Mouse (Mus musculus) urinary bladder, postnatal 10 days (tissue): ENCODE results near the gene Tfr2.
A peak's percentile ranks its signal among the peaks of the same experiment; 100 is the strongest.
"Not testable (repeated sequence)": the region's sequence is repeated elsewhere in the genome, so short reads cannot be mapped to it uniquely, and the experiment has no call there.

ENCODE experiments used
- DNase-seq: peaks from one replicate; pipeline ENCODE4 v3.0.0; 2022; ENCODE audit warnings: low spot score

Tfr2 gene

DNA sequence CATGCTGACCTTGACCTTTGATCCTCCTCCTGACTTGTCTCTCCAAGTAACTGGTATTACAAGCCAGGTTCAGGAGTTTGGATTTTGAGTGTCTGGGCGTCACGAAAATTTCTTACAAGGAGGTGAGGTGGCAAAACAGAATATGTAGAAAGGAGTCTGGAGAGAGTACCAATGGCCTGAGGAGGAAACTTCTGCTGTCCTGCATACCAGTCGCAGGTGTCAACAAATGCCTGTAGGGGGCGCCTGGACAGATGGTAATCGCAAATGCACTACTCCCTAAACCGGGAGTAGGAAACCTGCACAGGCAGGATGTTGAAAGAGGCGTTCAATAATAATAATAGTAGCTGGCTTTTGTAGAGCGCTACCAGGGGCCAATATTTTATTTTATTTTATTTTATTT, 15.3 kb downstream of the Tfr2 start:
- DNase-seq, result no peak

DNA sequence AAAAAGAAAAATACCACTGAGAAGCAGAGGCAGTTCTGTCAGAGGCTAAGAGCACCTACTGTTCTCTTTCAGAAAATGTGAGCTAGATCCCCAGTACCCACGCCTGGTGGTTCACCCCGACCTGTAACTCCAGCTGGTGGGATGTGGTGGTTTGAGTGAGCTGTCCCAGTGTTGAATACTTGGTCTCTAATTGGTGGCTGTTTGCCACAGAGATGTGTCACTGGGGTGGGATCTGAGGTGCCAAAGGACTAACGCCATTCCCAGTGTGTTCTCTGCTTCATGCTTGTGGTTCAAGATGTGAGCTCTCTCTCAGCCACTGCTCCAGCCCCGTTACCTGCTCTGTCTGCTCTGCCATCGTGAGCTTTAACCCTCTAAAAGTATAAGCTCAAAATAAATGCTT, 20.9 kb downstream of the Tfr2 start:
- DNase-seq, result no peak

DNA sequence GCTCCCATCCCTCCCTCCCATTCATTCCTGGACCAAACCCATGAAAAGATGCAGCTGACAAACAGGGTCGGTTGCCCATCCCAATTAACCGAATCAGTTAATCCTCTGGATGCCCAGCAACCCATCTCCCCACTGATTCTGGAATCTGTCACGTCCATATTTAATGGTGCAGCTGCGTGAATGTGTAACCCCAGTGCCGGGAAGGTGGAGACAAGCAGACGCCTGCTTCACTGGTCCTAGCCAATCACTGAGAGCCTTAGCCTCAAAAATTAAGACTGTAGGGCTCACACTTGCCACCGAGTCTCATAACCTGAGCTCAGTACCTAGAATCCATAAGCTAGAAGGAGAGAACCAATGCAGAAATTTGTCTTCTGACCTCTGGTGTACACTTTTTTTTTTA, 26.3 kb downstream of the Tfr2 start:
- DNase-seq, result no peak

DNA sequence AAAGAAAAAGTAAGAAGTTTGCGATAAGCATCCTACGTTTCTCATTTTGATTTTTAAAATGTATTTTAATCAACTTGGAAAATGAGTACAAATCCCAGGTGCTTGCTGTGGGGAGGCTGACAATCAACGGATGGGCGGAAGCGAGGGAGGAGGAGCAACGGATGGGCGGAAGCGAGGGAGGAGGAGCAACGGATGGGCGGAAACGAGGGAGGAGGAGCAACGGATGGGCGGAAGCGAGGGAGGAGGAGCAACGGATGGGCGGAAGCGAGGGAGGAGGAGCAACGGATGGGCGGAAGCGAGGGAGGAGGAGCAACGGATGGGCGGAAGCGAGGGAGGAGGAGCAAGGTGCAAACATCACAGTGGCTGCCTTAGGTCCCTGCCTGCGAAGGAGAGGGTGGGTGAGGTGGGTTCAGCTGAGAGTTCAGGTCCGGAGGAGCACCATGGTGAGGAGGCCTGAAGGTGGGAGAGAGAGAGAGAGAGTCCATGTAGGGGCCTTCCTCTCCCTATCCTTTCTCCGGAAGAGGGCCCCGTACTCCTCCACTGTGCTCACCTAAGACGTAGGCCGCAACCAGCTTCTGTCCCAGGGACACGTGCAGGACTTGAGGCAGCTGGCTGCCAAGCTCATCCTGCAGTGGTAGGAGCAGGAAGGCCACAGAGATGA, 27.1 kb downstream of the Tfr2 start:
- no peak for DNase-seq

DNA sequence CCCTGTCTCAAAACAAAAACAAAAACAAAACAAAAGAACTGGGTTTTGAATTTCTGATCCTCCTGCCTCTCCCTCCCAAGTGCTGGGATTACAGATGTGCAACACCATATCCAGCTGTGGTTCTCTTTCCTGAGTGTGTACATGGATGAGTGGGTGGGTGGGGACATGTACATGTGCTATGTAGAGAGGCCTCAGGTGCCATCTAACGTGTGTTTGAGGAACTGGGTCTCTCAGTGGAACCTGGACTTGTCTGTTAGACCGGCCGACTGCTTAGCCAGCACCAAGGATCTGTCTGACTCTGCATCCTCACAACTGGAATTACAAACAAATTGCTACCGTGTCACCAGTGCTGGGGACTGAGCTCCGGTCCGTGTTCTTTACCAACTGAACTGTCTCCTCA, 28.0 kb downstream of the Tfr2 start:
- no peak for DNase-seq

DNA sequence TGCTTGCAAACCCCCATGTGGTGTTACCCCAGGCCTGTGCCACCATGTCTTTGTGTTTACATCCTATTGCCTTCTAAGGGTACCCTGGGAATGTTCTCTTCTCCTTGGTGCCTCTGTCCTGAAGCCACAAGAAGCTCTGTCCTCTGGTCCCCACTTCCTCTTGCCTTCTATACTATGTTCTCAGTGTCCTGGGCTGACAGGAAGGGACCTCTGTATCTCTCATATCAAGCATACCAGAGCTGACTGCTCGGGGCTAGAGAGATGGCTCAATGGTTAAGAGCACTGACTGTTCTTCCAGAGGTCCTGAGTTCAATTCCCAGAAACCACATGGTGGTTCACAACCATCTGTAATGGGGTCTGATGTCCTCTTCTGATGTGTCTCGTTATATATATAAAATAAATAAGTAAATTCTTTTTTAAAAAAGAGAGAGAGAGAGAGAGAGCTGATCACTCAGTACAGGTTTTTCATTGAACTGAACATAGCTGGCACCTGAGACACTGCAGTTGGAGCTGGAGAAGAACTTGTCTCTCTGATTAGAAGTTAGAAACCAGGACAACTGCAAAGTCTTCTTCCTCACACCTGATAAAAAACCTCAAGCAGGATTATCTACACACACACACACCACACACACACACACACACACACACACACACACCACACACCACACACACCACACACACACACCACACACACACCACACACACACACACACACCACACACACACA, 28.6 kb downstream of the Tfr2 start:
- DNase-seq, result no peak

DNA sequence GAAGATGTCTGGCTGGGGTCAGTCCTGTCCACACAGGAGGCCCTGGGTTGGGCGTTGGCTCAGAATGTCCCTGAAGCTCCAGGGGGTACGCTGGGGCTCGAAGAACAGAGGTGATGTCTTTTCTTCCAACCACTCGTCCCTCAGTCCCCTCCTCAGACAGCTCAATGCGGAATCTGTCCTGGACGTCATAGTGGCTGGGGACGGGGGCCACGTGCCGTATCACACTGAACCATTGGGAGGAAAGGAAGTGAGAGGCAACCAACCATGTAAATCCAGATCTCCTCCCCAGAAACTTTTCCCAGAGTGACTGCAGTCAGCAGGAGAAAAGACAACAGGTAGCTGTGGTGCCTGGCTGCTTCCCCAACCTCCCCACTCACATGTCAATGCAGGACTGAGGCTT, 30.0 kb downstream of the Tfr2 start:
- no peak for DNase-seq

DNA sequence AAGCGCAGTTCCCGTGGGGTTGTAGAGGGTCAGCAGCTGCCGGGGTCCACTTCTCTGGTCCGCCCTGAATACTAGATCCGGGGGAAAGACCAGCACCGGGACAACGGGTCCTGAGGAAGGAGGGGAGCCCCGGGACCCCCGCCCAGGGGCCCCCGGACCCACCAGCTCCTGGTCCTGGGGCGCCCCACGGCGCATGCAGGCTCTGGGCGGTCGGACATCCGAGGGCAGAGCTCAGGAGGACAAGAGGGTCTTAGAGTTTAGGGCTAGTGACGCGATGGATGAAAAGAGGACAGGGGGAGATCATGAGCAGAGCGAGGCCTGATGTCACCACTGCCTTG, 30.6 kb downstream of the Tfr2 start:
- DNase-seq, result no peak

DNA sequence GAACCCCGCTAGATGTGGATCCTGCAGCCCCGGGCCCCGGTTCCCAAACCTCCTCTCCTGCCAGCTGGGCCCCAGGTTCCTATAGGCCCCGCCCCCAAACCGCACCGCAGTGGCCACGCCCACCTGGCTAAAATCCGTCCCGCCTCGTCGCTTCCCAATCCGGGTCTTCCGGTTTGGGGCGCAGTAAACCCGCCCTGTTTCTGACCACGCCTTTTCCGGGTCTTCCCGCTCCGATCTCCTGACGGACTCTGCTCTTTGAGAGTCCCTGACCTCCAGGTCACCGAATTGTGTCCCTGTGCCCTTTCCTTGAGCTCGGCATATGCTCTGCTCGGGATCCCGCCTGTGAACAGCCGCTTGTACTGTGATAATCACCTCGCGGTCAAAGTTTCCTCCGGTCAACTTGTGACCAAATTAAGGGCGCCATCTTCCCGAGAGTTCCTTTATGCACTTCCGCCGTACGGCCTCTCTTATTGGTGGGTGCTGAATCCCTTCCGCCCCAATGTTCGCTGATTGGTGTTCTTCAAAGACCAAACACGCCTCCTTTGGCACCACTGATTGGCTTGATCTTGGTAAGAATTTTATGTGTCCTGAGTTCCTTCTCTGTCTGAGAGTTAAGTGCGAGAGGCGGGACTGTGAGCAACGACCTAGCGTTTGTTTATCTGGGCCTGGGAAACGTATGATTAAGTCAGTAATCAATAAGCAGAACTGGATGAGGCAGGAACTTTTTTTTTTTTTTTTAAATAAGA, 31.2 kb downstream of the Tfr2 start, which contains the start of gene Mospd3:
Gene Mospd3 (minus strand): TSS at position 440 of the 746 bp plus-strand sequence.
- peak; percentile 90 for DNase-seq

DNA sequence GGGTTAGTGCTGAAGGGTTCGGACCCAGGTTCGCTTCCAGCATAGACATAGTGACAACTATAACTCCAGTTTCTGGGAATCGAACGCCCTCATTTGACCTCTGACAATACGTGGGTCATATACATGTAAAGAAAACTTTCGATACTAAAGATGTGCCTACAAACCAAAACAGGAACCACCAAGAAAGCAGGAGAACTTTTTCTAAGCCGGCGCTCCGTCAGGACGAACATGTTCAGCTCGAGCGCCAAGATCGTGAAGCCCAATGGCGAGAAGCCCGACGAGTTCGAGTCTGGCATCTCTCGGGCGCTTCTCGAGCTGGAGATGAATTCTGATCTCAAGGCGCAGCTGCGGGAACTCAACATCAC, 31.7 kb downstream of the Tfr2 start:
- no peak for DNase-seq

DNA sequence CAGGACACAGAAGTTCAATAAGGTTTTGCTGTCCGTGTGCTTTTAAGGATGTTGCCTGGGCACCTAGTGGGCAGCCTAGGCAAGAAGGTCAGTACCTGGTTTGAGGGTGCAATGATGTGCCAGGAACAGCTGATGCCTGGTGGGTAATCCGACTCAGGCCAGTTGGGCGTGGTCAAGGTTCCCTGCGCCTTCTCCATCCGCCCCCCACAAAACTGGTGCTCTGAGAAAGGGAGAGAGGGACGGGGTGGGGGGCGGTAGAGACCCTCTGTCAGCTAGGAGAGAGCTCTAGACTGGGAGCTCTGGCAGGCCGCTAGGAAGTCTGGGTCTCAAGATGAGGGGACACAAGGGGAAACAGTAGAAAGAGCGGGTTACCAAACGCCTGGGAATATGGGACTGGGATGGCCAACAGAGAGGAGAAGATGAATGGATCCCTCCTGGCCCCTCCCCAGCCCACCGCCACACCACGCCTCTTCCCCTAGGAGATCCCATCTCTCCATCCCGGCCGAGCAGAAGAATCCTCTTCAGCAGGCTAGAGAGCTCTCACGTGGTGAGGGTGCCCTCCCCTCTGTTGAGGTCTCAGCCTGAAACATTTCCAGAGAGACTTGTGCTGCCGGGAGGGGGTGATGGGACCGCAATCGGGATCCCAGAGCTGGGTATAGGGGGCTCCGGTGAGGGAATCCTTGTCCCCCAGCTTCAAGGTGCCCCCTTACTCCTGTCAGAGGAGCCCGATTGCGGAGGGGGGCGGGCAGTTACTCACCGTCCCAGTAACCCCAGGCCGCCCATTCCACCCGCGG, 38.4 kb downstream of the Tfr2 start:
- DNase-seq, result no peak

DNA sequence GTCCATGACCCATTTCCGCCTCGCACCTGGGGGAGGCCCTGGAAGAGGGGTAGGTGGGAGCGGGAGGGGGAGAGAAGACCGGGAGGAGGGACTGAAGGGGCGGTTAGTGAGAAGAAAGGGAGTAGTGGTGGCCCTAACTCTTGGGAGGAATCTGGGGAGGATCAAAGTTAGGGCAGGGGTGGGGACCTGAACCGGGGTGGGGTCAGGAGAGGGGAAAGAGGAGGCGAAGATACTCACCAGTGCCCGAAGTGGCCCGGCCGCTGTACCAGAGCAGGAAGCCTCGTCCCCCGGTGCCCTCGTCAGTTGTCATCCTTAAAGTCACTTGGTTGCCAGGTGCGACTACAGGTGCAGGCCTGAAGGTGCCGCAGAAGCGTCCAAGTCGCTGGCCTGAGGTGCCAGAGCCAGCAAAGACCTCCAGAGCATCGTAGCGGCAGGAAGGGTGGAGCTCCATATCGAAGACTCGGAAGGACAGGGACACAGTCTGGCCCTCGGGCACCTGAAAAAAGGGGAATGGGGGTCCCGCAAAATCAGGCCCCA, 39.1 kb downstream of the Tfr2 start:
- no peak for DNase-seq

DNA sequence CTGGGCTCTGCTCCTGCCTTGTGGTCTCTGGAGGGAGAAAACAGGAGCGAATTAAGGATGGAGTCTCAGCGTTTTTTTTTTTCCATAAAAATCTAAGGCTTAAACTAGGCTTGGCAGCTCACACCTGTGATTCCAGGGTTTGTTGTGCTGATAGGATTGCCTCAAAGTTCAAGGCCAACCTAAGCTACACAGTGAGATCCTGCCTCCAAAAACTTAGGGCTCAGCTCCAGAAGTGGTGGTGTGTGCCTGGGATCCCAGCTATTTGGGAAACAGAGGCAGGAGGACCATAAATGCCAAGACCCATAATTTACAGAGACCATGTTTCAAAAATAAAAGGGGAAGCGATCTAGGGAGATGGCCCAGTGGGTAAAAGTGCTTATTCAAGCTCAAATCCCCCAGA, 39.7 kb downstream of the Tfr2 start:
- no peak for DNase-seq

DNA sequence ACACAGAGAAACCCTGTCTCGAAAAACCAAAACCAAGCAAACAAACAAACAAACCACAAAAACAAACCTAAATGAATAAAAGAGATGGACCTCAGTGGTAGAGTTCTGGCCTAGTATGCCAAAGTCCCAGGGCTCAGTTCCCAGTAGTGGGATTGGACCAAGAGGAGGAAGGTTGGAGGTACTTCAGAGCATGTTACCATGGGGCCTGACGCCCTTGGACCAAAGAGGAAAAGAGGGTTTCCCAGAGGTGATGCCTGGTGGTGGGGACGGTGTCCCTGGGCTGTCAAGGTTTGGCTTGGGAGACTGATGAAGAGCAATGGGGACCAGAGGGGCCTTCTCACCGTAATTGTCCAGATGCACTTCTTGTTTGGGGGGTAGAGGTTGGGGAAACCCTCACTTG, 40.4 kb downstream of the Tfr2 start:
- DNase-seq, result no peak

DNA sequence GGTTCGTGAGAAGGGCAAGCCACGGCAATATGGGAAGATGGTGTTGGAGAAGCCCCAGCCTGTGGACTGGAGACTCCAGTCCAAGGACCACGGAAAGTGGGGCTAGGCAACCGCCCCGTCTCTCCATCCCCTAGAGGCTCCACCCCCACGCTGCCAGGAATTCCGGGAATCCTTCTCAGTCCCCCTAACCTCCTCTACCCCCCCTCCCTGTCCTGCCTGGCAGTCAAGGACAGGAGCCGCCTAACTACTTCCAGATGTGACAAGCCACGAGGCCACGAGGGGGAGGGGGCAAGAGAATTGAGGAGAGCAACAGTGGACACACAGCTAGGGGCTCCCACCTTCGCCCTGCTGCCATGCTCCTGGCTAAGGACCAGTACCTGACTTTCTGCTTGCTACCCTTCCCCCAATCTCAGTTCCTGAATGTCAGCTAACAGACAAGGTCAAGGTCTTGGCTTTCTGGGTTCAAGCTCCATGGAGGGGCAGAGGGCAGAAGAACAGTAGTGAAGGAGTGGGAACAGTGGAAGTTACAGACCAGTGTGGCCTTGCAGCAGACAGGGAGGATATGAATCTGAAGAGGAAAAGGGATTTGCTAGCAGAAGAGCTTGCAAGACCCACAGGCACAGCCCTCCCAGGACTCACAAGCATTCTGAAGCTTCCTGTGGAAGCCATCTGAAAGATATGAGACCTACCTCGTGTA, 41.1 kb downstream of the Tfr2 start:
- no peak for DNase-seq

DNA sequence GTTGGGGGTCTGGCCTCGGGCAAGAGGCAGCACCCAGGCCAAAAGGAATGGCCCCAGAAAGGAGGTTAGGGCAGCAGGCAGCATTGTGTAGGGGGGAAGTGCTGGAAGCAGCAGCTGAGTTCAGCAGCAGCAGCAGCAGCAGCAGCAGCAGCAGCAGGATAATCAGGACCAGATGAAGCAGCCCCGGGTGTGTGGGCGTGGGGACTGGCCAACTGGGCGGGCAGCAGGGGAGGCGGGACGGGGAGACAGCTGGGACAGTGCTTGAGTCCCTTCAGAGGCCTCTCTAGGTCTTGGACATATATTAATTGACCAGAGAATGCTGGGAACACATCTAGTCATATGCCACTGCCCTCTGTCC, 41.6 kb downstream of the Tfr2 start:
- DNase-seq, result no peak

DNA sequence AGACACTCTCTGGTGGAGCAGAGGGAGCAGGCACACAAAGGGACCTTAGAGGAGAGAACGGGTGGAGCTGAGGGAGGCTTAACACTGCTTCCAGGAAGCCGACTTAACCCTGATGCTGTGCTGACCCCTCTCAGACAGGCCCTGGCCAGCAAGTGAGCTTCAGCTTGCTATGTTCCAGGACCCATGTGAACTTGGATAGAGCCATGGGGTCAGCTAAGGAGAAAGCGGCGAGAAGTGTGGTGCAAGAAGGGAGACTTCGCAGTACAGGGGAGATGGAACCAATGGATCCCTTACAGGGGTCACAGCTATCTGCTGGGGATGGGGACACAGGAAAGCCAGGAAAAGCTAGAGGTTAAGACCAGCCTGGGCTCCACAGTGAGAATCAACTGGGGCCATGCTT, 43.4 kb downstream of the Tfr2 start:
- no peak for DNase-seq

DNA sequence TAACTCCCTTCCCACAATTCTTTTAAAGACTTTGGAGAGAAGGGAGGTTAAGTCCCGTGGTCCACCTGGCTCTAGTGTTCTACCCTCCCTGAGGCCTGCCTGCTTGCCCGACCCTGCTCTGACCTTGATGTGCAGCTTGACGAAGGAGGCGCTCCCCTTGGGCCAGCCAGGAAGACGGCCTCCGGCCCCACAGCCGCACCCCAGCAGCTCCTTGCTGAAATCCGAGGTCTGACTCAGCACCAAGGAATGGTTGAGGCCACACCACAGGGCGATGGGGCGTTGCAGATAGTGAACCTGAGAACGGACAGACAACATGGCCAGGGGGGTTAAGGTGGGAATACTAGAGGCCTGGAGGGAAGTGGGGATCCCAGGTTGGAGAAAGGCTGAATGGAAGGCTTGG, 43.9 kb downstream of the Tfr2 start, which contains the start of gene Pcolce:
Gene Pcolce (minus strand): TSS at position 235 of the 400 bp plus-strand sequence.
- DNase-seq, result no peak

DNA sequence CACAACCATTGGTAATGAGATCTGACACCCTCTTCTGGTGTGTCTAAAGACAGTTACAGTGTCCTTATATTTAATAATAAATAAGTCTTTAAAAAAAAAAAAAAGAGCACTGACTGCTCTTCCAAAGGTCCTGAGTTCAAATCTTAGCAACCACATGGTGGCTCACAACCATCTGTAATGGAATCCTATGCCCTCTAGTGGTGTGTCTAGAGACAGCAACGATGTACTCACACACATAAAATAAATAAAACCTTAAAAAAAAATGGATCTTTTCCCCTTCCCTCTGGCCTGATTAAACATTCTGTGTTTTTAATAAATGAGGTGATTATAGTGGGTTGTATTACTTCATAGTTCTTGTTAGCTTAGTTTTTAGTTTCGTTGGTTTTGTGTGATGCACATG, 45.3 kb downstream of the Tfr2 start:
- not testable (repeated sequence) for DNase-seq

DNA sequence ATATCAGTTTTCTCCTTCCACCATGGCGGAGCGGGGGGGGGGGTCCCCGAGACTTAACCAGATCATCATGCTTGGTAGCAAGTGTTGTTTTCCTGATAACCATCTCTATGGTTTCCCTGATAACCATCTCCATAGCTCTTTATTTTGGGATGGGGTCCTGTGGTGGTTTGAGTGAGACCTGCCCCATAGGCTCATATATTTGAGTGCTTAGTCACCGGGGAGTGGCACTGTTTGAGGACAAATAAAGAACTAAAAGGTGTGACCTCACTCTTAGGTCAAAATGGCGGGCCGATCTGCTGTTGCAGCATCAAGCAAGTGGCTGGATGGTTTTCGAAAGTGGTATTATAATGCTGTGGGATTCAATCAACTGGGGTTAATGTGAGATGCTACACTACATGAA, 45.7 kb downstream of the Tfr2 start:
- DNase-seq, result no peak

DNA sequence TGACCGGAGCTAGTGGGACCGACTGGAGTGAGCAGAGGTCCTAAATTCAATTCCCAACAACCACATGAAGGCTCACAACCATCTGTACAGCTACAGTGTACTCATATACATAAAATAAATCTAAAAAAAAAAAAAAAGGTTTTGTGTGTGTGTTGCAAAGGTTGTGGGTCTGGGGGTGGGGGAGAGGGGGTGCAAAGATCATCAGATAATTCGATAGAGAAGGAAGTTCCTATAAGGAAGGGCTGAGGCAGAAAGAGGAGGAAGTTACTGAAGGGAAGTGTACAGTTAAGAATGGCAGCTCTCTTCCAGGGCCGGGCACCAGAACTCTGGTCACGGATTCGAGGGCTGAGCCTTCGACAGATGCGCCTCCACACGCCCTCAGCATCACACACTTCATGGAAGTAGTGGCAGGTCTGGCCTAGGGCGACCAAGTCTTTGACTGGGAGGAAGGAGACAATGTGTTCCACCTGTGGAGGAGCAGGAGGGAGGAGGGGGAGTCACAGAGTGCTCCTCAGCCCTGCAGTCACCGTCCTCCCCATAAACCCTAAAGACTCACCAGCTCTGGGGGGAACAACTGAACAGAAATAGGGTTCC, 54.4 kb downstream of the Tfr2 start:
- DNase-seq, result no peak
